Mouse (Mus musculus) intestine, embryonic 15.5 days (tissue): ENCODE measurements around the gene Rpl9-ps1. TPM values are rescaled to one million over a fixed set of nuclear protein-coding genes. Genes with fewer than 3 reads are reported as not detected.

Source experiments
- ATAC-seq: fragments of 200-750 bp; cut with Nextera tagmentation; 2 replicates; pipeline ENCODE4 v1.8.0; 2017; ENCODE audit warnings: moderate TSS enrichment, moderate library complexity
- H3K27ac ChIP-seq: fragments of 300-500 bp; sonication (generic); 2 replicates; pipeline ENCODE4 v1.5.1; 2015; ENCODE audit warnings: mild to moderate bottlenecking, inconsistent platforms
- H3K27me3 ChIP-seq: fragments of 300-500 bp; sonication (generic); replicated peaks from 2 replicates; pipeline ENCODE4 v1.6.1; 2015; ENCODE audit warnings: inconsistent platforms
- H3K36me3 ChIP-seq: fragments of 300-500 bp; sonication (generic); 2 replicates; pipeline ENCODE4 v1.6.1; 2015; ENCODE audit warnings: inconsistent platforms
- H3K4me1 ChIP-seq: fragments of 300-500 bp; sonication (generic); replicated peaks from 2 replicates; pipeline ENCODE4 v1.6.1; 2015; ENCODE audit warnings: inconsistent platforms
- H3K4me2 ChIP-seq: fragments of 300-500 bp; sonication (generic); replicated peaks from 2 replicates; pipeline ENCODE4 v1.6.1; 2015; ENCODE audit warnings: mild to moderate bottlenecking, inconsistent platforms
- H3K4me3 ChIP-seq: fragments of 300-500 bp; sonication (generic); replicated peaks from 2 replicates; pipeline ENCODE4 v1.5.1; 2015; ENCODE audit warnings: inconsistent platforms
- H3K9ac ChIP-seq: fragments of 300-500 bp; sonication (generic); 2 replicates; pipeline ENCODE4 v1.6.1; 2015; ENCODE audit warnings: inconsistent platforms
- H3K9me3 ChIP-seq: fragments of 300-500 bp; sonication (generic); 2 replicates; pipeline ENCODE4 v1.6.1; 2016; ENCODE audit warnings: inconsistent platforms
- WGBS: fragments of 180-500 bp; shearing (Covaris S2); methylation state at CpG from one replicate; pipeline ENCODE4 v1.1.7; 2015; 5-methylcytosine and 5-hydroxymethylcytosine counted together
- polyA plus RNA-seq: library from polyadenylated mRNA; unstranded; fragments of >200 nt; fragmentation: Nextera tagmentation; extraction: Ambion mirVana; gene quantifications from 2 replicates; pipeline ENCODE4 v1.2.1, GENCODE M21; 2015

The Rpl9-ps1 gene
- polyA plus RNA-seq: not detected in 2 replicates

DNA sequence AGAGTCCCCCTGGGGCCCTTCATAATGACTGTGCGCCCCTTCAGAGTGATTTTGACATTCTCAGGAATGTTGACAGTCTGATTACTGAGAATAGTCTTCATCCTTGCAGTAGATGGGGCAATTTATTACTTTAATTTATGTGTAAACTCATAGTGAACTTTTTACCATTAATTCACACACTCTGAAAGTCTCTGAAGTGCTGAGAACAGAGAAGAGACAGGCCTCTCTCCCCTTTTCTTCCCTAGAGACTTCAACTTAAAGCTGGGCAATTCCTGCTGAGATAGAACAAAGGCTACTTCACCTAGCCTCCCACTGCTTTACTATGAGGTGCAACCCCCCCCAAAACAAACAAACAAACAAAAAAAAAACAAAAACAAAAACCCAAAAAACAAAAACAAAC, at the start of gene Rpl9-ps1:
TSS of gene Rpl9-ps1 (minus strand) at position 101 of the 400 bp plus-strand sequence.
- no peaks in the 10 kb centered on the region for H3K27me3 ChIP-seq
- no peaks in the 10 kb centered on the region for H3K4me1 ChIP-seq
- H3K9ac ChIP-seq: no peak within 1 kb of the TSS
- H3K9me3 ChIP-seq: no peaks in the 10 kb centered on the region
- H3K4me2 ChIP-seq: no peak within 1 kb of the TSS
- ATAC-seq: no peak
- WGBS: 75% methylated on average over 1 of the region's 1 CpGs
- no peaks in the 10 kb centered on the region for H3K36me3 ChIP-seq
- no peak within 1 kb of the TSS for H3K27ac ChIP-seq
- no peak within 1 kb of the TSS for H3K4me3 ChIP-seq

DNA sequence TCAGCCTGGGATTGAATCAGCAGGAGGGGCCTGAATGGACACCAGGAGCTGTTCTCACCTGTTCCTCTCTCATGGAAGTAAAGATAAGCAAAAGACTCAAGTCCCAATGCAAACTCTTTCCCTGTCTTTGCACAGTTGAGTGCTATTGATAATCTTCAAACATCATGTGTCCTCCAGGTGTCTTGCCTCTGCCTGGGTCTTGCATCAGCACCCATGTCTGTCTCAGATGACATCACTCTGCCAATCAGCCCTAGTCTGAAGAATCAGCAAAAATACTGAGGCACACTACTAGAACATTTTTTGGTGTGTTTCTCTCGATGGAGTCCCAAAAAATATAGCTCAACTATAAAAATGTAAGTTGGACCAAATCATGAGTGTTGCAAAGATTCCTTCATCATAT, 46.6 kb upstream of the Rpl9-ps1 start:
- H3K4me1 ChIP-seq: no peaks in the 10 kb centered on the region
- no peaks in the 10 kb centered on the region for H3K9me3 ChIP-seq
- no peaks in the 10 kb centered on the region for H3K36me3 ChIP-seq
- no peak overlapping the region for H3K9ac ChIP-seq
- H3K4me3 ChIP-seq: no peak overlapping the region
- H3K4me2 ChIP-seq: no peak overlapping the region
- no peak for ATAC-seq
- H3K27me3 ChIP-seq: no peaks in the 10 kb centered on the region
- H3K27ac ChIP-seq: no peak overlapping the region
- WGBS: 68% methylated on average over 1 of the region's 1 CpGs

- Histone ChIP-seq H3K4me2 (no peak overlapping the region), H3K4me1 (no peaks in the 10 kb centered on the region), H3K36me3 (no peaks in the 10 kb centered on the region), H3K27me3 (no peaks in the 10 kb centered on the region), H3K4me3 (no peak overlapping the region), H3K9ac (no peak overlapping the region), H3K27ac (no peak overlapping the region), H3K9me3 (no peaks in the 10 kb centered on the region)
- no peak for ATAC-seq
- 85% methylated on average over 1 of the region's 1 CpGs for WGBS
Measured at GRCm38 (mm10) chr11:83689918-83690317, 44.5 kb upstream of the Rpl9-ps1 start.

DNA sequence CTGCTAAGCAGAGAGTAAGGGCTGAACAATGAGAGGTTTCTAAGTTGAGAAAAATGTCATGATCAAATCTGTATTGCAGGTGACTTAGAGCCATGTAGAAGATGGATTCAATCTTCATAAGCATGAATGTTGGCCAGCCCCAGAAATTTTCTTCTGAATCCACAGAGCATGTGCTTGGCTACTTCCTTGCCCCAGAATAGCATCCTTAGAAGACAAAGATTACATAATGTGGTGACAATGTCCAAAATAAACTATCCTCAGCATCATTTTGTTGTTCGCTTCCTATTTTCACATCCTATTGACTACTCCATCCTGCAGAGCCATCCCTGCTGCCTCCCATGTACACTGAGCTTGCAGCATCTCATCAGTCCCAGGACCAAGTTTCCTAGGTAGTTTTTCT, 30.2 kb upstream of the Rpl9-ps1 start:
- Histone ChIP-seq H3K9me3 (no peaks in the 10 kb centered on the region), H3K4me2 (no peak overlapping the region), H3K4me3 (no peak overlapping the region), H3K27me3 (no peaks in the 10 kb centered on the region), H3K9ac (no peak overlapping the region), H3K27ac (no peak overlapping the region), H3K4me1 (no peaks in the 10 kb centered on the region), H3K36me3 (no peaks in the 10 kb centered on the region)
- ATAC-seq: no peak
- WGBS: 95% methylated on average over 1 of the region's 1 CpGs

DNA sequence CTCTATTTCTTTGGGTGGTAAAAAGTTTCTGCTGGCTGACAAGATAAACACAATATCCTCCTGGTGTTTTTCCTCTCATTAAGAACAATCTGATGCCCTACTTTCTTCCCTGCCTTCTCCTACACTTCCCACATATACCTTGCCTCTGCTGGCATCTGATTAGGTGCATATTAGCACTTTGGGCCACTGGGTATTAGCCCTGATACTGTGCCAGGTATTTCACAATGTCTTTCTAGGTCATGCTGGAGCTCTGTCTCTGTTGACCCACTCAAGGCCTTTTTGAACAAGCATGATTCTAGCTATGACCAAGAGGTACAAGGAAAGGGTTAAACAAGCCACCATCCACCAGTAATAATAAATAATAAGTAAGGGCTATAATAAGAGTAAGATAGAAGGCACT, 26.3 kb upstream of the Rpl9-ps1 start:
- no peaks in the 10 kb centered on the region for H3K36me3 ChIP-seq
- H3K9me3 ChIP-seq: no peaks in the 10 kb centered on the region
- no peaks in the 10 kb centered on the region for H3K27me3 ChIP-seq
- no peak overlapping the region for H3K4me2 ChIP-seq
- no peaks in the 10 kb centered on the region for H3K4me1 ChIP-seq
- H3K9ac ChIP-seq: no peak overlapping the region
- no peak overlapping the region for H3K4me3 ChIP-seq
- H3K27ac ChIP-seq: no peak overlapping the region
- ATAC-seq: no peak

- H3K36me3 ChIP-seq: no peaks in the 10 kb centered on the region
- no peak overlapping the region for H3K4me2 ChIP-seq
- no peaks in the 10 kb centered on the region for H3K4me1 ChIP-seq
- ATAC-seq: no peak
- H3K27me3 ChIP-seq: no peaks in the 10 kb centered on the region
- 62% methylated on average over 5 of the region's 5 CpGs for WGBS
- H3K9ac ChIP-seq: no peak overlapping the region
- no peak overlapping the region for H3K27ac ChIP-seq
- H3K9me3 ChIP-seq: no peaks in the 10 kb centered on the region
- no peak overlapping the region for H3K4me3 ChIP-seq
Measured at GRCm38 (mm10) chr11:83663532-83663931, 18.1 kb upstream of the Rpl9-ps1 start.

DNA sequence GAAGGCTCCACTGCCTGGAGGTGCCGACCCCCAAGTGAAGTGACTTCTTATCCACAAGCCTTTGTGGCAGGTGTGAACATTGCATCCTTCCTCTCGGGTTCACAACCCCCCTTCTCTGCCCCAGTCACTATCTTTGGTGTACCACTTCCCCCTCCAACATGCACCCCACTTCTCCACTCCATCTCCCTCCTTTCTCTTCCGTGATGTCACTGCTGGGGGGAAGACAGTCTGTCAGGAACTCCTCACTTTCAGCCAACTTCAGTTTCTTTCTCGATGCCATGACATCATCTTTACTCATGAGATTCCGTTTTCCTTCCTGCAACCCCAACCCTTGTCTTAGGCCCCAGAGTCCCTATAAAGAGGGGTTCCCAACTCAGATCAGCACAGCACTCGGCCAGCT, 16.8 kb upstream of the Rpl9-ps1 start, which contains the start of gene Ccl4:
TSS of gene Ccl4 (plus strand) at position 381 of the 400 bp plus-strand sequence.
- Histone ChIP-seq H3K4me3 (no peak within 1 kb of the TSS), H3K36me3 (no peaks in the 10 kb centered on the region), H3K27me3 (no peaks in the 10 kb centered on the region), H3K27ac (no peak within 1 kb of the TSS), H3K9ac (no peak within 1 kb of the TSS), H3K9me3 (no peaks in the 10 kb centered on the region), H3K4me1 (no peaks in the 10 kb centered on the region), H3K4me2 (no peak within 1 kb of the TSS)
- ATAC-seq: no peak
- WGBS: 75% methylated on average over 6 of the region's 6 CpGs

DNA sequence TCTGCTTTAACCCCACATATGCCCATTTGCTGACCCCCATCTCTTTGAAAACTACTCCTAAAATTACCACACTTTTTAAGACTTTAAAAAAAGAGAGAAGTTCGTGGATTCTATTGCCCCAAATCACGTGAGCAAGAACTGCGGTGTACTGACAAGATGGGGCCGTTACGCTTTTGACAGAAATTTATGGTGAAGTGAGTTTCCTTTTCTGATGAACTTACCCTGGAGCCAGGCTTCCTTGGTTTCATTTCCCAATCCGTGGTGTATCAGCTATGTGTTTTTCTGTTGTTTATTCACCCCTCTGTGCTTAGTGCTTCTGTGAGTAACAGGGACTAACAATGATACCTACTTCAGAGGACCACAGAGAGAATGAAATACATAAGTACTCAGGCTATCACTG, 13.4 kb upstream of the Rpl9-ps1 start:
- Histone ChIP-seq H3K27ac (no peak overlapping the region), H3K36me3 (no peaks in the 10 kb centered on the region), H3K4me1 (no peaks in the 10 kb centered on the region), H3K27me3 (no peaks in the 10 kb centered on the region), H3K9ac (no peak overlapping the region), H3K4me3 (no peak overlapping the region), H3K4me2 (no peak overlapping the region), H3K9me3 (no peaks in the 10 kb centered on the region)
- WGBS: 68% methylated on average over 6 of the region's 6 CpGs
- ATAC-seq: no peak

DNA sequence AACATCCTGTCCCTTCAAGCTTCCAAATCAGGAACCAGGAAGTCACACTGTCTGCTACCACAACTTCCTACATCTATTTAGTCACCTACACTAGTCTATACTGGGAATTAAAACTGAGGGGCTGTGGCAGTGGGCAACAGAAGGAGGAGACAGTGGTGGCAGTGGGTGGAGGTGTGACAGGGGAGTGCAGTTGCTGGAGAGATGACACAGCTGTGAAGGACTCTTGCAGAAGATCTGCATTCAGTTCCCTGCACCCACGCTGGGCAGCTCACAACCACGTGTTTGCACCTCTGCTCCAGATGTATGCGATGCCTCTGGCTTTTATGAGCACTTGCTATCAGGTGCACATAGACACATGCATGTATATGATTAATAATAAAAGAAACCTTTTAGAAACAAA, 12.1 kb upstream of the Rpl9-ps1 start:
- no peak for ATAC-seq
- H3K27ac ChIP-seq: no peak overlapping the region
- WGBS: 75% methylated on average over 3 of the region's 3 CpGs
- no peaks in the 10 kb centered on the region for H3K27me3 ChIP-seq
- no peak overlapping the region for H3K4me3 ChIP-seq
- no peaks in the 10 kb centered on the region for H3K36me3 ChIP-seq
- no peak overlapping the region for H3K9ac ChIP-seq
- H3K9me3 ChIP-seq: no peaks in the 10 kb centered on the region
- no peak overlapping the region for H3K4me2 ChIP-seq
- H3K4me1 ChIP-seq: no peaks in the 10 kb centered on the region

DNA sequence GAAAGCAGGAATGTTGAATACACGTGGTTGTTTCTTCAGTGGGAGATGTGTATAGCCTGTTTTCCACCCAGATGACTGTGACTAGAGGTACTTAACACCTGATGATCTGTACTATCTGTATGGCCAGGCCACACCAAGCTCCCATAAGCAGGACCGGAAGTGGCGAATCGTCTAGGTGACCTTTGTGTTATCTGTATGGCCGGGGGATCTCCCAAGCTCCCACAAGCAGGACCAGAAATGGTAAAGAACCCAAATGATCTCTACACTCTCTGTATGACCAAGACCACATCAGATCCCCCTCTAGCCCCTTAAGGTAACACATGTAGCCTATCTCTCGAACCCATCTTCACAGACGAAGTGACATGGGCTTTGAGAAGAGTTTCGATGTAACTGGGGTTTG, 9.2 kb upstream of the Rpl9-ps1 start:
- Histone ChIP-seq H3K36me3 (no peaks in the 10 kb centered on the region), H3K4me2 (no peak overlapping the region), H3K9me3 (no peaks in the 10 kb centered on the region), H3K4me1 (no peaks in the 10 kb centered on the region), H3K9ac (no peak overlapping the region), H3K27me3 (no peaks in the 10 kb centered on the region), H3K27ac (no peak overlapping the region), H3K4me3 (no peak overlapping the region)
- no peak for ATAC-seq
- WGBS: 92% methylated on average over 8 of the region's 8 CpGs

DNA sequence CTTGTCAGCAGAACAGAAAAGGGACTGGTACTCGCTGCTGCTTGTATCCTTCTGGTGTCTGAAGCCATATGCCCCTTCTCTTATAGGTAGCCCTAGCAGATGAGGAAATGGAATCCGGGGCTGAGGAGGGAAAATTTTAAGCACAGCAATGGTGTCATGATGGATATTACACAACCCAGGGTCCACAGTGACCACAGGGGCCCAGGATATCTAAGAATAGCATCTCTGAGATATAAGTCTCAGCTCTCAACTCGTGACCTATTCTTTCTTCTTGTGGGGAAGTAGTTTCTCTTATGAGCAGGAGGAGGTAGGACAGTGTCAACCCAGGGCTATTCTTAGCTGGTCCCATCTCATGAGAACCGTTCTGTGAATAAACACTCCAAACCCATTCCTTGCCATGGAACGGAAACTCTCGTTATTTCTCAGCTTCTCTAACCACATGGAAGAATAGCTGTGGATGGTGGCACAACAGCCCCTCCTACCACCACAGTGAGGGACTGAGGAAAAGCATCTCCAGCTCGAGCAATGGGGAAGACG, 4.0 kb upstream of the Rpl9-ps1 start, which contains the start of gene Ccl3:
TSS of gene Ccl3 (minus strand) at position 51 of the 537 bp plus-strand sequence.
- ATAC-seq: no peak
- H3K9me3 ChIP-seq: no peaks in the 10 kb centered on the region
- no peak within 1 kb of the TSS for H3K4me3 ChIP-seq
- no peak within 1 kb of the TSS for H3K4me2 ChIP-seq
- H3K27me3 ChIP-seq: no peaks in the 10 kb centered on the region
- no peak within 1 kb of the TSS for H3K27ac ChIP-seq
- no peak within 1 kb of the TSS for H3K9ac ChIP-seq
- H3K36me3 ChIP-seq: no peaks in the 10 kb centered on the region
- WGBS: 77% methylated on average over 8 of the region's 8 CpGs
- H3K4me1 ChIP-seq: no peaks in the 10 kb centered on the region

DNA sequence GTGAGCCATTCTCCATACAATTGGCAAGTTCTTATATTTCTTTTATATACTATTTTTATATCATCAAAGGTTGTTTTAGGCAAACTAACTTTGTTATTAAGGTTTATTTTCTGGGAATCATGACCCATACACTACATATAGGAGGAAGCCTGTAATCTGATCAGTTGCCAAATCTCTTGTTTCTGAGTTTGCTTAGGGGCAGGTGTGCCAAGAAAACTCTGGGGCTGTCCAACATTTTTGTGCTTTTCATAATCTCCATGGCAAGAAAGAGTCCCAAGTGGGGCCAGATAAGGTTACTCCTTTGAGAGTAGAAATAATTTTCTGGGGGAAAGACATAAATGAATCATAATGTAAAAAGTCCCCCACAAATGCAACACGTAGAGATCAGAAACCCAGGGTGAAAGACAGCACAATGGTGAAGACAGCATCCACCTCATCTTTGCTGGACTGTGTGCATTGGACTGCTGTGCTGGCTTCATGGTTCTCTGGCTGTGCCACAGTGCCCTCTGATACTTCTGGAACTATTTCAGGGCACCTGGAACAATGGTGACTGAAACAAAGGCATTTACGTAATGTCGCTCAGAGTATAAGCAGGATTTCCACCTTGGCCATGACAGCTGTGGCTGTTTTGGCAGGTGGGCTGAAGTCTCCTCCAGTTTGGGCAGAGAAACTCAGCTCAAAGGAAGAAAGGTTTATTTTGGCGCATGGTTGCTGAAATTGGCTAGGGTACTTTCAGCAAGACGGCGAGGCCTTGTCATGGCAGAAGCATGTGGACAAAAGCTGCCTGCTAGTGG, 1.1 kb upstream of the Rpl9-ps1 start:
- WGBS: 93% methylated on average over 6 of the region's 6 CpGs
- H3K36me3 ChIP-seq: no peaks in the 10 kb centered on the region
- no peaks in the 10 kb centered on the region for H3K9me3 ChIP-seq
- no peak overlapping the region for H3K4me3 ChIP-seq
- no peaks in the 10 kb centered on the region for H3K27me3 ChIP-seq
- H3K4me2 ChIP-seq: no peak overlapping the region
- no peak overlapping the region for H3K9ac ChIP-seq
- no peak overlapping the region for H3K27ac ChIP-seq
- no peak for ATAC-seq
- H3K4me1 ChIP-seq: no peaks in the 10 kb centered on the region

DNA sequence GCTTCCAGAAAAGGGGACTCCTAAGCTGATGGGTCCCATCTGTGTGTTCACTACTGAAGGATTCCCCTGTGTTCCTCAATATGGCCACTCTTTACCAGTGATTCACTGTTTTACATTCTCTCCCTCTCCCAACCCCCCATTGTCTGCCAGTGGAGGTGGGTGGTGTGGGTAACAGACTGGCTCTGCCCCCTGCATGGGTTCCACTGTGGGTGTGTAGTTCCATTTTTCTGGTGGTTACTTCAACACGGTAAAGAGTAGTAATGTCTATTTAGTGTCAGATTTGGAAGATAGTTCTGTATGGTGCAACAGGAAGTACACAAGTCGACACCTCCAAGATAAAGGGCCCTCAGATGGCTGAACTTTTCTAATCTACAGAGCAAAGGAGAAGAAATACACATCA, 4.2 kb downstream of the Rpl9-ps1 start:
- Histone ChIP-seq H3K4me2 (no peak overlapping the region), H3K27ac (no peak overlapping the region), H3K4me1 (no peaks in the 10 kb centered on the region), H3K4me3 (no peak overlapping the region), H3K9me3 (no peaks in the 10 kb centered on the region), H3K36me3 (no peaks in the 10 kb centered on the region), H3K9ac (no peak overlapping the region), H3K27me3 (no peaks in the 10 kb centered on the region)
- WGBS: 64% methylated on average over 2 of the region's 2 CpGs
- no peak for ATAC-seq
